Mouse (Mus musculus): ENCODE measurements at regions not wholly inside any gene's neighbourhood (a gene's known extent, or its start where the extent isn't known, plus 50 kb on each side); places are given as distances from the start of the nearest gene placed in this dataset.

DNA sequence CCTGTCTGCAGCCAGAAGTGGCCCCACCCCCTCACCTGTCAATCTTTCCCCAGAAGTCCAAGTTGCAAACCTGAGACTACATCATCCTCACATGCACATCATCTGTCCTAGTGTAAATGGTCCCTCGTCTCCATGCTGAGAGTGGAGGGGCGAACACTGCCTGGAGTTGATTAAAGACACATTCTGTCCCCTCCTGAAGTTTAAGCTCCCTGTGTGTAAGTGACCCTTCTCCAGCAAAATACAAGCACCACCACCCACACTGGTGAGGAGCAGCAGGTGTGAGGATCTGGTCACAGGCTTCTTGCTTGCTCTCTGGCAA is 252.6 kb downstream of the Pax3 start:
- peak in 1 of 2 experiments; percentile 18 for DNase-seq (ENCODE audit: extremely low spot score in 1 of 2, low spot score in 2 of 2)
- intact Hi-C loops (cut with DNase I), result loop anchor here (10.0 kb wide), 1 partner anchor 511 kb away; no protein-coding TSS in a partner anchor

DNA sequence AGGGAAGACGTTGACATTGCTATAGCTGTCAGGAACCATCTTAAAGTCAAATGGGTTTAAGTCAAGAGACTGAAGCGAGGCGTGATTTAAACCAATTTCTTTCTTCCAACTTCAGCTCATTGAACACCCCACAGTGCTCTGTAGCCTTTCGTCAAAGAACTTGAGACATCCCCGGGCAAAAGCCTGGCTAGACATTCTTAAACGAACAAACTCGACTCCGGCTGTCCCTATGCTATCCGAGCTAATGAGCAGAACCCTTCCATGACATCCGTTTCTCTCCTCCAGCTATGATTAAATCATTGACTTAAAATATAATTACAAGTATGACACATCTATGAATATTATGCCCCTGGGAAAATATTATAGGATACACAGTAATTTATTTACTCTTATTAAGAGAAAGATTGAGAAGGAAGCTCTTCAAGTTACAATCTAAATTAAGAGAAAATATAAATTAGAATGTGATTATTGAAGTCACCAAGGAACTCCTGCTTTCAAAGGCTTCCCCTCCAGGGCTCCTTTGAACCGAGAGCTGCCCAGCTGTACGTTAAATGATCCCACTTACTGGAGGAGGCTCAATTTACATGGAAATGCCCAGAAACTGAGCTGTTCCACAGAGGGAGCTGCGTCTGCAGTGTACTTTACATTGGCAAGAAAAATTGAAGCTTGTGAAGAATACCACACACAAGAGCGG is 253.2 kb downstream of the Pax3 start:
- intact Hi-C loops (cut with DNase I), result loop anchor here (10.0 kb wide), 1 partner anchor 511 kb away; no protein-coding TSS in a partner anchor
- DNase-seq (ENCODE audit: extremely low spot score in 1 of 2, low spot score in 2 of 2), result no peak

DNA sequence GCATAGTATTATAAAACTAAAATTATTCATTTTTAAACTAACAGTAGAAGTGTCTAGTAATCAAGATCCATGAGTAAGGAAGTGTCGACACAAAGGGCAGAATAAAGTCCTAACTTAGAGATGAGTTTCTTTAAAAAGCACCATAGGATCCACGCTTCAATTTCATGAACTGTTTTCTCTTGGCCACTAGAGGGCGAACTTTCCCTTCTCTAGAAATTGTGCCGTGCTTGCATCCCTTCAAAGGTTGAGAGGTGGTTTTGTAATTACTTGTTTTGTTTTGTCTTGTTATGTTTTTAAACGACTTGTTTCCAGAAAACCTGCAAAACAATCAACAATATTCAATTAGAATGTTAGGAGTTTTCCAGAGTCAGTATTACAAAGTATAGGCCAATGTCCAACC is 253.8 kb downstream of the Pax3 start:
- intact Hi-C loops (cut with DNase I), result loop anchor here (10.0 kb wide), 1 partner anchor 512 kb away; no protein-coding TSS in a partner anchor
- DNase-seq (ENCODE audit: extremely low spot score in 1 of 2, low spot score in 2 of 2), result peak; percentile 19 to 51

GRCm38 (mm10) chr1:77933095-77933766 is 263.7 kb downstream of the Pax3 start:
- intact Hi-C loops (cut with DNase I), result no loop called here
- DNase-seq (ENCODE audit: extremely low spot score in 1 of 2, low spot score in 2 of 2), result no peak

- DNase-seq (ENCODE audit: extremely low spot score in 1 of 2, low spot score in 2 of 2), result no peak
- intact Hi-C loops (cut with DNase I), result no loop called here
These were observed 264.7 kb downstream of the Pax3 start for GRCm38 (mm10) chr1:77932226-77932625.

DNA sequence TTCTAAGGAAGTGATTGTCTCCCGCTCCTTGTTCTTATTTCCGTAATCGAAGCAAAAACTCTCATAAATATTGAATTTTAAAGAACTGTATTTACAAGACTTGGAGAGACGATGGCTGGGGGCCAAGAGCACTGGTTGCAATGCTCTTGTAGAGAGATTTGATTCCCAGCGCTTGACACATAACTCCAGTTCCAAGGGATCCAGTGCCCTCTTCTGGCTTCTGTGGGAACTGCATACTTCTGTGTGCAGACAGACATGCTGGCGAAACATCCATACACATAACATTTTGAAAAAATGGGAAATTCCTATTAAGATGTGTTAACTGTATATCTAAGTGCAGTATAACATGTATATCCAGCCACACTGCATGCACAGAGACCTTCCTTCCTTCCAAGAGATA is 266.3 kb downstream of the Pax3 start:
- intact Hi-C loops (cut with DNase I), result no loop called here
- DNase-seq (ENCODE audit: extremely low spot score in 1 of 2, low spot score in 2 of 2), result peak in 1 of 2 experiments; percentile 32

DNA sequence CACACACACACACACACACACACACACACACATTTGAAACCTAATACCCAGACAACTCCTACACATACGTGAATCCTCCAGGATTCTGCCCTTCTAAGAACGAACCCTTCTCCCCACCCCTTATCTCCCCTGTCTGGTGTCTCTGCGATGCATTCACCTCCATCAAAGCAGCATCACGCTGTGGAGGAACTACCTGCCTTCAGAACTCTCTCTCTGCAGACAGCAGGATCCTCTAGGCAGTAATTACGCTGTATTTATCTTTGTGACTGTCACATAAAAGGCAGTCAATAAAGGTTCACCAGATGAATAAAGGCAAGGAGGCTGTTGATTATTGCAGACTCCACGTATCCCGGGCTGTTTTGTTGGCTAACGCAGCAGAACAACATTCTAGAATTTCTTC is 267.4 kb downstream of the Pax3 start:
- intact Hi-C loops (cut with DNase I), result no loop called here
- DNase-seq (ENCODE audit: extremely low spot score in 1 of 2, low spot score in 2 of 2), result no peak

GRCm38 (mm10) chr1:77926146-77926545 is 270.8 kb downstream of the Pax3 start:
- no peak for DNase-seq (ENCODE audit: extremely low spot score in 1 of 2, low spot score in 2 of 2)
- intact Hi-C loops (cut with DNase I), result no loop called here

GRCm38 (mm10) chr1:77896226-77896625 is 300.7 kb downstream of the Pax3 start:
- peak in 1 of 2 experiments; percentile 31 for DNase-seq (ENCODE audit: extremely low spot score in 1 of 2, low spot score in 2 of 2)
- intact Hi-C loops (cut with DNase I), result loop anchor here (5.0 kb wide), 1 partner anchor 374 kb away; no protein-coding TSS in a partner anchor

GRCm38 (mm10) chr1:77879026-77879425 is 317.9 kb downstream of the Pax3 start:
- DNase-seq (ENCODE audit: extremely low spot score in 1 of 2, low spot score in 2 of 2), result no peak
- intact Hi-C loops (cut with DNase I), result no loop called here

DNA sequence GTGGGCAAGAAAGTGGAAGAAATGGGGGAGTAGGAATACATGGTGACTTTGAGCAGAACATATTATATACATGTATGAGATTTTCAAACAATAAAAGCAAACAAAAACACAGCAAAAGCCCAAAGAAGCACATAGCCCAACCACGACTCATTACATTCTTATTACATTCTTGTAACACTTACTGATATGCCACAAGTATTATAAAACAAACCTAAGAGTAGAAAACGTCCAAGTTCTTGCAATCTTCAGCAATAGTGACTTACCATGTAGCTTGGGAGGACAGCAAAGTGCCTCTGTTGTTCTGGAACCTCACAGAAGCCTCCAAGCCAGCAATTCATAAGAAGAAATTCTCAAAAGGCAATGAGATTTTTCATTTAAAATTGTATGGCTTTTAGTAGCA is 326.8 kb downstream of the Pax3 start:
- intact Hi-C loops (cut with DNase I), result no loop called here
- DNase-seq (ENCODE audit: extremely low spot score in 1 of 2, low spot score in 2 of 2), result no peak

- intact Hi-C loops (cut with DNase I), result no loop called here
- DNase-seq (ENCODE audit: extremely low spot score in 1 of 2, low spot score in 2 of 2), result no peak
These were observed 327.8 kb downstream of the Pax3 start for GRCm38 (mm10) chr1:77869174-77869573.

GRCm38 (mm10) chr1:77859931-77860330 is 337.0 kb downstream of the Pax3 start:
- no peak for DNase-seq (ENCODE audit: extremely low spot score in 1 of 2, low spot score in 2 of 2)
- intact Hi-C loops (cut with DNase I), result no loop called here

GRCm38 (mm10) chr1:77854366-77854765 is 339.5 kb upstream of the Epha4 start:
- no peak for DNase-seq (ENCODE audit: extremely low spot score in 1 of 2, low spot score in 2 of 2)
- intact Hi-C loops (cut with DNase I), result no loop called here

DNA sequence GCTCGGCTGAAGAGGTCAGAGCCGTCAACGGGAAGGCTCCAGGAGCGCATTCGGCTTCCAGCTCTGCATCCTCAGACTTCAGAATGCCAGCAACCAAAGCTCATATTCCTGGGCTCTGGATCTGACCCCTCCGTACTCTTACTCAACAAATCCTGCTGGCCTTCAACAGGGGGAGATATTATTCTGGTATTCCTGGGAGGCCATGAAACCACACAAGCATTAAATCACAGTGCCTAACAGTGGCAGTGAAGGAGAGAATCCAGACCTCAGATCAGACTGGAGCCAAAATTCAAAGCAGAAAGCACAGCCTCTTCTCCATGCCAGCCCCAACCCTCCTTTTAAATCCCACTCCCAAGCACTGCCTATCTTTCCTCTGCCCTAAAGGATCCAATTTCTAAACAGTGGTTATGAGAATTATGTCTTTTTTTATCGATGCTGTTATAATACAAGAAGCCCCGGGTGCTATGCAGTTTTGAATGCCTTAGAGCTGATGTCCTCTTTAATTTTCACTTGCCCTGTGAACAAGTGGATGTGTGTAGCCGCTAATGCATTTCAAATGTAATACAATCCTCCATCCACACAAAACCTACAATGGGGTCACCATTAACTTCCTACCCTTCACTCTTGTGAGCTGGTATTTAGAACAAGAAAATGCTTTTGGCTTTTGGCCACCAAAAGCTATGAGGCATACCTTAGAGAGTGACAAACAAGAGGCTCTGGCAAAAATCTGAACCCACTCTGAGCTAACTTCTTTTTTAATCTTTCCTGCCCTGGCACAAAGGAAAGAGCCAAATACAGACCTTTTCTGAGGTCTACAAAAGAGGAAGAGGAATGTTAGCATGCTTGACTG is 333.1 kb upstream of the Epha4 start:
- intact Hi-C loops (cut with DNase I), result no loop called here
- no peak for DNase-seq (ENCODE audit: extremely low spot score in 1 of 2, low spot score in 2 of 2)

- intact Hi-C loops (cut with DNase I), result no loop called here
- DNase-seq (ENCODE audit: extremely low spot score in 1 of 2, low spot score in 2 of 2), result no peak
These were observed 331.3 kb upstream of the Epha4 start for GRCm38 (mm10) chr1:77846039-77846727.

DNA sequence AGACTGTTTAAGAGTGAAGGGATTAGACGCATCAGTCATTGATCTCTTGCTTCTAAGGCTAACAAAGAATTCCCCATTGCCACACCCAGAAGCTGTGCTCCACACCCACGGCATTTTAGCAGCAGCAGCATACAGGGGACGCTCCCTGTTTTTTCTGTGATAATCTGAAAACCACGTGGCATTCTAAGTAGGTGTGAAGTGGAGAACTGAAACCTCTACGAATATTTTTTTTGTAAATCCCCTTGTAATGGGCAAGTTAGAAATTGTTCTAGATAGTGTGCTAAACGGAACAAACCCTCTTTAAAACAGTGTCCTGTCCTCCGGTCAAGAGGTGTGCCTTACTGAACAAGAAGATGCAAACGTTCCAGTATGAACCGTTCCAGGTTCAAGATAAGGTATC is 325.8 kb upstream of the Epha4 start:
- intact Hi-C loops (cut with DNase I), result no loop called here
- no peak for DNase-seq (ENCODE audit: extremely low spot score in 1 of 2, low spot score in 2 of 2)

DNA sequence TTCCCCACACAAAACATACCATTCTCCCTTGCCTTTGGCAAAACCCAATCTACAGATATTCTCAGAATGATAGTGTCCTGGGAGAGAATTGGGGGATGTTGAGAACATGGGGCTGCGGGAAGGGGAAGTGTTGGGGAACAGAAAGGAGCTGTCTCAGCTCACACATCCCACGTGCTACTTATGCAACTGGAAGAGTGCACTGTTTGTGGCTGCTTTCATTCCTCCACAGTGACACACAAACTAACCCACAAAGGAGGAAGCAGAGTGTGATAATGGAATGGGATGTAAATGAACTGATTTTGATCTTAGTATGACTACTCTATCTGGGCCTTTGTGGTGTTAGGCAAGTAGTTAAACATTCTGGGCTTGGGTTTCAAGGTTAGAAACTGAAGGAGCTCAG is 317.3 kb upstream of the Epha4 start:
- intact Hi-C loops (cut with DNase I), result no loop called here
- no peak for DNase-seq (ENCODE audit: extremely low spot score in 1 of 2, low spot score in 2 of 2)

DNA sequence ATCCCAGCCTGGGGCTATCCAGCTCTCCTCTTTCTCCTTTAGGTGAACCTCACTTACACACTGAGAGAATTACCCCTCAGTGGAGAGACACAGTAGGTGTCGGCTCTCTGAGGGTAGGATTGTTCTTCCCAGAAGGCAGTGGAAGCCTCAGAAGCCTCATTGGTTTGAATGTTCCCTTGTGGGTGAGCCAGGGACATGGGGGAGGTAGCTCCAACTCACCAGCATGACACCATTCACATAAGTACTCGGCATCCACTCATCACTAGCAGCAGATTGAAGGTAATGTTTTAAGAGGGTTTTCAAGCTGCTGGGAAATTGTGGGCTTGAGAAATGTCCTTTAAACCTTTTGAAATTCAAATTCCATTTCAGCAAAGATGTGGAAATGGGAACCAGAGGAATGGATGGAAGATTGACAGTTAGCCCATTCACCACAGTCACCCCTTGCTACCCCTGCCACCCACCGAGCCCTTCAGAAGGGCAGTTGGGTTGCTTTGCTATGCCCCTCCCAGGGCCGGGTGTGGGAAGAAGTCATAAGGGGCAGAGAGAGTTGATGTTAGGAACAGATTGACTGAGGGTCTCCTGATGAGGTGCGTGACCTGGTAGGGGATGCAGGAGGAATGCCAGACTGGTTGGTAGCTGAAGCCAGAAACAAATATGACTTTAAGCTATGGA is 310.0 kb upstream of the Epha4 start:
- intact Hi-C loops (cut with DNase I), result no loop called here
- peak in 1 of 2 experiments; percentile 20 for DNase-seq (ENCODE audit: extremely low spot score in 1 of 2, low spot score in 2 of 2)
